Mouse (Mus musculus): Measurements from ENCODE around the gene Taf4. TPM values are rescaled to one million over a fixed set of nuclear protein-coding genes. Genes with fewer than 3 reads are reported as not detected.
A peak's percentile ranks its signal among the peaks of the same experiment; 100 is the strongest.

The Taf4 gene
- polyA plus RNA-seq, 1 experiment from 2014 or later, result 2.8 TPM

GRCm38 (mm10) chr2:179989098-179989497 lies 12.7 kb upstream of the Taf4 start:
- no peak for TF ChIP-seq EP300 (IDR thresholded peaks at IDR 0.05)
- TF ChIP-seq CTCF (IDR thresholded peaks at IDR 0.05), result no peak
- Histone ChIP-seq H3K27ac (ENCODE audit: low read length) (no peak overlapping the region), H3K4me3 (ENCODE audit: low read depth, low read length) (no peak overlapping the region), H3K9me3 (ENCODE audit: low read length) (no peaks in the 10 kb centered on the region), H3K9ac (replicated peaks; ENCODE audit: low read depth) (no peak overlapping the region), H3K36me3 (ENCODE audit: insufficient read depth, low read length) (no peaks in the 10 kb centered on the region), H3K4me2 (replicated peaks; ENCODE audit: low read depth, low read length) (no peak overlapping the region), H3K4me1 (ENCODE audit: insufficient read depth, low read depth, low read length) (no peaks in the 10 kb centered on the region), H3K27me3 (replicated peaks; ENCODE audit: insufficient read depth, low read length) (no peaks in the 10 kb centered on the region)
- ATAC-seq (no peak), DNase-seq (ENCODE audit: low spot score) (no peak)
- WGBS, result 65% methylated on average over 1 of the region's 1 CpGs

GRCm38 (mm10) chr2:179986437-179987022 lies 10.1 kb upstream of the Taf4 start:
- no peak overlapping the region for H3K9ac ChIP-seq (replicated peaks; ENCODE audit: low read depth)
- no peaks in the 10 kb centered on the region for H3K9me3 ChIP-seq (ENCODE audit: low read length)
- 58% methylated on average over 10 of the region's 10 CpGs for WGBS
- H3K36me3 ChIP-seq (ENCODE audit: insufficient read depth, low read length), result no peaks in the 10 kb centered on the region
- no peak for DNase-seq (ENCODE audit: low spot score)
- no peaks in the 10 kb centered on the region for H3K4me1 ChIP-seq (ENCODE audit: insufficient read depth, low read depth, low read length)
- no peaks in the 10 kb centered on the region for H3K27me3 ChIP-seq (replicated peaks; ENCODE audit: insufficient read depth, low read length)
- TF ChIP-seq CTCF (IDR thresholded peaks at IDR 0.05) (no peak), EP300 (IDR thresholded peaks at IDR 0.05) (no peak)
- no peak overlapping the region for H3K4me3 ChIP-seq (ENCODE audit: low read depth, low read length)
- no peak overlapping the region for H3K4me2 ChIP-seq (replicated peaks; ENCODE audit: low read depth, low read length)
- H3K27ac ChIP-seq (ENCODE audit: low read length), result no peak overlapping the region
- no peak for ATAC-seq

- no peaks in the 10 kb centered on the region for H3K9me3 ChIP-seq (ENCODE audit: low read length)
- ATAC-seq, result no peak
- no peaks in the 10 kb centered on the region for H3K36me3 ChIP-seq (ENCODE audit: insufficient read depth, low read length)
- TF ChIP-seq CTCF (IDR thresholded peaks at IDR 0.05), result no peak
- 78% methylated on average over 1 of the region's 1 CpGs for WGBS
- H3K9ac ChIP-seq (replicated peaks; ENCODE audit: low read depth), result no peak overlapping the region
- DNase-seq (ENCODE audit: low spot score), result no peak
- no peak overlapping the region for H3K4me2 ChIP-seq (replicated peaks; ENCODE audit: low read depth, low read length)
- H3K27ac ChIP-seq (ENCODE audit: low read length), result no peak overlapping the region
- H3K27me3 ChIP-seq (replicated peaks; ENCODE audit: insufficient read depth, low read length), result no peaks in the 10 kb centered on the region
- H3K4me1 ChIP-seq (ENCODE audit: insufficient read depth, low read depth, low read length), result no peaks in the 10 kb centered on the region
- no peak overlapping the region for H3K4me3 ChIP-seq (ENCODE audit: low read depth, low read length)
Observed at GRCm38 (mm10) chr2:179985695-179986094, 9.2 kb upstream of the Taf4 start.

GRCm38 (mm10) chr2:179984830-179985229 lies 8.4 kb upstream of the Taf4 start:
- DNase-seq (ENCODE audit: low spot score), result peak; percentile 34
- H3K4me1 ChIP-seq (ENCODE audit: insufficient read depth, low read depth, low read length), result no peaks in the 10 kb centered on the region
- no peak overlapping the region for H3K27ac ChIP-seq (ENCODE audit: low read length)
- peak; percentile 46; the same call in 1 of the 2 replicates for ATAC-seq
- no peak overlapping the region for H3K4me3 ChIP-seq (ENCODE audit: low read depth, low read length)
- no peak overlapping the region for H3K9ac ChIP-seq (replicated peaks; ENCODE audit: low read depth)
- no peak overlapping the region for H3K4me2 ChIP-seq (replicated peaks; ENCODE audit: low read depth, low read length)
- 37% methylated on average over 7 of the region's 7 CpGs for WGBS
- no peaks in the 10 kb centered on the region for H3K36me3 ChIP-seq (ENCODE audit: insufficient read depth, low read length)
- no peaks in the 10 kb centered on the region for H3K9me3 ChIP-seq (ENCODE audit: low read length)
- TF ChIP-seq EP300 (IDR thresholded peaks at IDR 0.05) (no peak), CTCF (IDR thresholded peaks at IDR 0.05) (no peak)
- H3K27me3 ChIP-seq (replicated peaks; ENCODE audit: insufficient read depth, low read length), result no peaks in the 10 kb centered on the region

- Histone ChIP-seq H3K9me3 (ENCODE audit: low read length) (no peaks in the 10 kb centered on the region), H3K27ac (ENCODE audit: low read length) (no peak overlapping the region), H3K4me3 (ENCODE audit: low read depth, low read length) (no peak overlapping the region), H3K4me1 (ENCODE audit: insufficient read depth, low read depth, low read length) (0 out of 2 replicates have a peak, but pooled peaks cover 3% of the 10 kb centered on the region), H3K9ac (replicated peaks; ENCODE audit: low read depth) (no peak overlapping the region), H3K4me2 (replicated peaks; ENCODE audit: low read depth, low read length) (no peak overlapping the region), H3K36me3 (ENCODE audit: insufficient read depth, low read length) (no peaks in the 10 kb centered on the region), H3K27me3 (replicated peaks; ENCODE audit: insufficient read depth, low read length) (no peaks in the 10 kb centered on the region)
- TF ChIP-seq EP300 (IDR thresholded peaks at IDR 0.05), result no peak
- no peak for TF ChIP-seq CTCF (IDR thresholded peaks at IDR 0.05)
- ATAC-seq (no peak), DNase-seq (ENCODE audit: low spot score) (no peak)
- WGBS, result 83% methylated on average over 3 of the region's 3 CpGs
Observed at GRCm38 (mm10) chr2:179982715-179983114, 6.3 kb upstream of the Taf4 start.

- WGBS, result 41% methylated on average over 4 of the region's 4 CpGs
- Histone ChIP-seq H3K9me3 (ENCODE audit: low read length) (no peaks in the 10 kb centered on the region), H3K9ac (replicated peaks; ENCODE audit: low read depth) (no peak overlapping the region), H3K36me3 (ENCODE audit: insufficient read depth, low read length) (no peaks in the 10 kb centered on the region), H3K4me1 (ENCODE audit: insufficient read depth, low read depth, low read length) (0 out of 2 replicates have a peak, but pooled peaks cover 3% of the 10 kb centered on the region), H3K4me3 (ENCODE audit: low read depth, low read length) (no peak overlapping the region), H3K4me2 (replicated peaks; ENCODE audit: low read depth, low read length) (no peak overlapping the region), H3K27ac (ENCODE audit: low read length) (no peak overlapping the region), H3K27me3 (replicated peaks; ENCODE audit: insufficient read depth, low read length) (no peaks in the 10 kb centered on the region)
- no peak for DNase-seq (ENCODE audit: low spot score)
- TF ChIP-seq CTCF (IDR thresholded peaks at IDR 0.05), result no peak
- no peak for TF ChIP-seq EP300 (IDR thresholded peaks at IDR 0.05)
- ATAC-seq, result no peak
Observed at GRCm38 (mm10) chr2:179980616-179981015, 4.2 kb upstream of the Taf4 start.

- no peak for TF ChIP-seq CTCF (IDR thresholded peaks at IDR 0.05)
- TF ChIP-seq EP300 (IDR thresholded peaks at IDR 0.05), result no peak
- Histone ChIP-seq H3K36me3 (ENCODE audit: insufficient read depth, low read length) (no peaks in the 10 kb centered on the region), H3K9me3 (ENCODE audit: low read length) (no peaks in the 10 kb centered on the region), H3K9ac (replicated peaks; ENCODE audit: low read depth) (no peak overlapping the region), H3K4me1 (ENCODE audit: insufficient read depth, low read depth, low read length) (peaks cover 3% of the 10 kb centered on the region; the same call in 1 of the 2 replicates), H3K4me2 (replicated peaks; ENCODE audit: low read depth, low read length) (no peak overlapping the region), H3K27ac (ENCODE audit: low read length) (no peak overlapping the region), H3K27me3 (replicated peaks; ENCODE audit: insufficient read depth, low read length) (no peaks in the 10 kb centered on the region), H3K4me3 (ENCODE audit: low read depth, low read length) (no peak overlapping the region)
- 58% methylated on average over 8 of the region's 8 CpGs for WGBS
- ATAC-seq, result no peak
- DNase-seq (ENCODE audit: low spot score), result peak; percentile 53
Observed at GRCm38 (mm10) chr2:179979836-179980235, 3.4 kb upstream of the Taf4 start.

Data from lung, postnatal 0 days (tissue).